Mouse (Mus musculus) cerebellum, postnatal 4 days (tissue): Measurements from ENCODE around the gene Ninj2.
"Not testable (repeated sequence)": the region's sequence is repeated elsewhere in the genome, so short reads cannot be mapped to it uniquely, and the experiment has no call there.

Experiments used
- DNase-seq, 2 experiments: peaks; one replicate each; pipeline ENCODE4 v3.0.0; 2022; ENCODE audit warnings: low spot score in 2 of 2, mixed read lengths in 1 of 2

Gene Ninj2

DNA sequence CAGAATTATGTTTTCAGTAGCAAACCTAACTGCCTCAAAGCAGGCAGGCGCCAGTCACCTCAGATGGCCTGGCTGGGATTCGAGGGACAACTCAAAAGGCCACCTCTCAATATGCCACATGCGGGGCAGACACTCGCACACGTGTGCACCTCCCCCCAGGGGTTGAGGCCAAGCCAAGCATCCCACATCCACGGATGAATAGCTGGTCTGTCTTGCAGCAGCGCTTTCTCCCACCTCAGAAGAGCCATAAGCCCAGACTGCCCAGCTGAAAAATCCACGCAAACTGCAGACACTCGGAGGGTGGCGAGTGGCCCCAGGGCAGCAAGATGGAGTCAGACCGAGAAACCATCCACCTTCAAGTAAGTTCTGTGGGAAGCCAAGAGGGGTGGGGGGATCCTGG lies at the start of gene Ninj2:
Ninj2 (plus strand) TSS at position 251 of the 400 bp plus-strand sequence.
- no peak for DNase-seq

DNA sequence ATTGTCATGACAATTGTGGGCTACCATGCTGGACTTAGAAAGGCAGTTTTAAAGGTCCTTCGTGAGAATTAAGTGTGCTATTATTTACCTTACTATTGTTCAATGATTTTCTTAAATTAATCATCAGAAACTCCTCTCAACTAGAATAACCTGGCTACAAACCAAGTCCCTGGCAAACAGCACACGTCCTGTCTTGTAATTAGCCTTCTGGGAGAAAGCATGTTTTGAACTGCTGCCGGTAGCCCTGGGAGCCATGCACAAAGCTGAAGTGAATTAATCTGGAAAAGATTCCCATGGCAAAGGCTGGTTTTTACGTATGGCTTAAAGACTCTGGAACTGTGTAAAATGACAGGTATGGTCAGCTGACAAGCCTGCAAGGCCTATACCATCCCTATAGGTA lies 47.7 kb upstream of the Ninj2 start:
- DNase-seq: no peak

DNA sequence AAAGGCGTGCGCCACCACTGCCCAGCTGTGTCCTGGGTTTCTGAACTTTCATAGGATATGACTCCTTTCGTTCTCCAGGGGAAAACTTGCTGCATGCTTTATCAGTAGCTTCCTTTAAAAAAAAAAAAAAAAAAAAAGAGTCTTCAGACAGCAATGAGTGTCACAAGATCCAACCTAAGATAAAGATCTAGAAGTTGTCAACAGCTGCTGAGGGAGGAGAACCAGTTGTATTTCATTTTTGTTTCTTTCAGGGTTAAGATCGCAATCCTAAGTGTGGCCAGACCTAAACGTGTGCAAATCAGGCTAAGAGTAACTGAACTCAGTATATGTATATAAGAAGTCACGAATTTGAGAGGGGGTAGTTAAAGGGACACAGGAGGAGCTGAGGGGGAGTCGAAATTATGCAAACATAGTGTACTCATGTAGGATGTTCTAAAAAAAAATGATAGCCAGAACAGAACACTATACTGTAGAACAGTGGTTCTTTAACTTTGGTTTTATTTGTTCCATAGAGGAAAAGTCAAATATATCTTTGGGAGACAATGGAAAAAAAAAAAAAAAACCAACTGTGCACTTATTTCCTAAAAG lies 45.4 kb upstream of the Ninj2 start:
- no peak for DNase-seq

DNA sequence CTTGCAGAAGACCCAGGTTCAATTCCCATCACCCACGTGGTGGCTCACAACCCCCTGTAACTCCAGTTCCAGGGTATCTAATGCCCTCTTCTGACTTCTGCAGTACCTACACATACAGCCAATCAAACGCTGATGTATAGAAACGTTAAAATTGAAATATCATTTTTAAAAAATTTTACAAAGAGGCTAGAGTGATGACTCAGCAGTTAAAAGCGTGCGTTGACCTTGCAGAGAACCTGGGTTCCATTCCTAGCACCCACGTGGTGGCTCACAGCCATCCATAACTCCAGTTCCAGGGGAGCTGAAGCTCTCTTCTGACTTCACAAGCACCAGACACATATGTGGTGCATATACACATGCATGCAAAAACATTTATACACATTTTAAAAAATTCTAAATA lies 38.7 kb upstream of the Ninj2 start:
- no peak for DNase-seq

DNA sequence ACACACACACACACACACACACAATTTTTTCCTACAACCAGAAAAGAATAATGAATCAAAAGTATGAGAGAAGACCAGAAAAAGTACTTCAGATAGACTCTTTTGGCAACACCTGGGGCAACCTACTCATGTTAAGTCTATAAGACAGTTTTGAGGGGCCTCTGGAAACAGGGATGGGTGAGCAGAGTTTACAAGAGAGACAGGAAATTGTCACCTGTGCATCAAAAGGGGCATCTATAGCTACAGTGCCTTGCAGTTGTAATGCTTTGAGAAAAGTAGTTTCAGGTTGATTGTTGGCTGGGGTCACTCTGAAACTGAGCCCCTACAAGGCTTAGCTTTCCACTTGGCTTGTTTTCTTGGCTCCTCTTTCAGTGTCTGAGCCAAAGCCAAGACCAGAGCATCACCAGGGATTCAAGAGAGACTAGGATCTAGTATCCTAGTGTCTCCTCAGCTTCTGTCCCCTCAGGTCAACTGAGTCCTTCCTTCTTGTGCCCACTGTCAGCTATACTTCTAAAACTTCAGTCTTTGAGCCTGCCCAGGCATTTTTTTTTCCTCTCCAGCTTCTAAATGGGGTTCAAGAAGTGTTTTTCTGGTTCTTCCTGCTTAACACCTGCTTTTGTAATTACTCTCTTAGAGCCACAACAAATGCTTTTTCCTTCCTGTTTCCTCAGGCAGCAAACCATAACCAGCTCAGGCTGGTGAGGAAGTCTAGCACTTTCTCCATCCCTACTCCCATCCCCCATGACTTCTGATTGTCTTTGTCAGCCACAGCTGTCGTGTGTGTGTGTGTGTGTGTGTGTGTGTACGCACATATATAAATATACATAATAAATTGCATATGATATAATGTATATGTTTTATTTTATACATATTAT lies 37.2 kb upstream of the Ninj2 start:
- DNase-seq: no peak

DNA sequence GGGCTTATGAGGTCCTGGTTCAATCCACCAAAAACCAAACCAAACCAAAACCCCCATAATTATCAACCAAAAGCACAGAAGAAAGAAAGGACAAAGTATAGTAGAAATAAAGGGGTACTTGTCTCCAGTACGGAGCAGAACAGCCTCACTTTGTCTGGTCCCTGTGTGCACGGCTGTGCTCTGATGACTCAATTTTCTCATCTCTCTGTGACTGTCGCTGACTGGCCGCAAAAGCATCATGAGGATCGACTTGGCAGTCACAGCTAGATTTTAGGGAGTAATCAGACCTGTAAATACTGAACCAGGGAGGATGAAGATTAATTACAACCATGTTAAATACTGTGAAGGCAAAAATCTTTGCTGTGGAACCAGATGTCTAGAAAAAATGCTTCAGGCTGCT lies 30.2 kb upstream of the Ninj2 start:
- no peak for DNase-seq

DNA sequence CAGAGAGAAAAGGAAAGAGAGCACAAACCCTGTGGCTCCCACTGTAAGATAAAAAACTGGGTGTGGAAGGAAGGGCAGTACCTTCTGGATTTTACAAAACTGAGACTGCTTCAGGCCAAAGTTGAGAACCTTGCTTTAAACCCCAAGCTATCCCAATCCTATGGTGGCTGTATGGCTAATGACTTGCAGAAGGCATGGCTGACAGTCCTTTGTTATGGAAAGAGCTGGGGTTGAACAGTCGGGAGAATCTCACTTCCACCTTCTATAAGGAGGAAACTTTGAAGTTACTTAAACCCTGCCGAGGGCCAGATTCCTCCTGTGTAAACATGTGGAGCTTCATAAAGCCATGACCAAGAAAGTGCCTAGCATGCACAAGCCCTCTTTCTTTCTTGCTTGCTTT lies 28.5 kb upstream of the Ninj2 start:
- DNase-seq: no peak

DNA sequence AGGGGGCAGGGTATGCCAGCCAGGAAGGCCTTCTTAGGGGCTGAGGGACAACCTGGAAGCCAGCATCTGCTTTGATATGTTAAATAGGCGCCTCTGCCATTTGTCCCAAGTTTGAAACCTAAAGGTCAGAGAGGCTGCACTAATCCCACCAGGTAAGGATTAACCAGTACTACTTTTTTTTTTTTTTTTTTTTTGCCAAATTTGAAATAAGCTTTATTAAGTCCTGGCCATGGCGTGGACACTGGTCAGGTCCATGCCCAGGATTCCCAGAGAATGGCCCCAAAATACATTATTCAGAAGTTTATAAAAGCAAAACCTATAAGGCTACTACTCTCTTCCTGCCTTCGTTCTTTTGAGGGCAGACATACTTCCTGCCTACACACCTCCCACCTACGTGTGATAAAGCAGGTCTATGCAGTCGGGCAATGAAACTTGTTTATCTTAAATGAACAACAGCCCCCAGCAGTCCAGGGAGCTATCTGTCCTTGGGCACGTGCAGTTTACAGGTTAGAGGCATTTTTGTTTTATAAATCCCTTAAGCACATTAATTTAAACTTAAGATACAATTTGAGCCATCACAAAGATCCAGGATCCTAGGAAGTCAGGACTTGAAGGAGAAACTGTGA lies 27.5 kb upstream of the Ninj2 start:
- no peak for DNase-seq

DNA sequence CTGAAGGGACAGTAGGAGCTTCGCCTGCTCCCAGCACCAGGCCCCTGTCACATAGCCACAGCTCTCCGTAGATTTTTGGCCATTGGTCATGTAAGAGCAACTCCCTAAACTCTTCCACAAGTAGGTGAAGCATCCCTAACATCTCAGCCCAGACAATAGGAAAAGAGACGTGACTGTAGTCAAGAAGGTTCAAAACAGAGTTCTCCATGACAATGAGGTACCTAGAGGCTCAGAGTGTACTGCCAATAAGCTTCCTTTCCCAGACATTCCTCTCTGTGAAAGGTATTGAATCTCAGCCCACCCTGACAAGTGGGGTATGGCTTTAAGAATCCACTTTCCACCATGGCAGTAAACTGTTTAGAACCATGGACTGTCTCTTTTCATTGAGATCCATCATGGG lies 23.6 kb upstream of the Ninj2 start:
- no peak for DNase-seq

DNA sequence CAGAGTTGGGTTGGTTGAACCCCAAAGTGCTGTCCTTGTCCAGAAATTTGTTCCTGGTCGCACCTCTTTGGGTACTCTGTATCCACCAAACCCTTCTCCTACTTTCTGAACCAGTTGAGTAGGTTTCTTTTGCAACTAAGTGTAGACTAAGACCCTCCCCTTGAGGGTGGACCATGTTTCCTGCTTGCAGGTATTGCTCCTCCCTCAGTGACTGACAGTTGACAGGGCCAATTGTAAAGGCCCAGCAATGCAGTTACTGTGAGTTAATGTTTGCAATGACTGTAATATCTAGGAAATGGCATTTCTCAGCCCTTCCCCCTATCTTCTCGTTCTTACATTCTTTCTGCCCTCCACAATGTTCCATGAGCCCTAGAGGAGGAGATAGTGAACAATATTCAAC lies 20.5 kb upstream of the Ninj2 start:
- no peak for DNase-seq

DNA sequence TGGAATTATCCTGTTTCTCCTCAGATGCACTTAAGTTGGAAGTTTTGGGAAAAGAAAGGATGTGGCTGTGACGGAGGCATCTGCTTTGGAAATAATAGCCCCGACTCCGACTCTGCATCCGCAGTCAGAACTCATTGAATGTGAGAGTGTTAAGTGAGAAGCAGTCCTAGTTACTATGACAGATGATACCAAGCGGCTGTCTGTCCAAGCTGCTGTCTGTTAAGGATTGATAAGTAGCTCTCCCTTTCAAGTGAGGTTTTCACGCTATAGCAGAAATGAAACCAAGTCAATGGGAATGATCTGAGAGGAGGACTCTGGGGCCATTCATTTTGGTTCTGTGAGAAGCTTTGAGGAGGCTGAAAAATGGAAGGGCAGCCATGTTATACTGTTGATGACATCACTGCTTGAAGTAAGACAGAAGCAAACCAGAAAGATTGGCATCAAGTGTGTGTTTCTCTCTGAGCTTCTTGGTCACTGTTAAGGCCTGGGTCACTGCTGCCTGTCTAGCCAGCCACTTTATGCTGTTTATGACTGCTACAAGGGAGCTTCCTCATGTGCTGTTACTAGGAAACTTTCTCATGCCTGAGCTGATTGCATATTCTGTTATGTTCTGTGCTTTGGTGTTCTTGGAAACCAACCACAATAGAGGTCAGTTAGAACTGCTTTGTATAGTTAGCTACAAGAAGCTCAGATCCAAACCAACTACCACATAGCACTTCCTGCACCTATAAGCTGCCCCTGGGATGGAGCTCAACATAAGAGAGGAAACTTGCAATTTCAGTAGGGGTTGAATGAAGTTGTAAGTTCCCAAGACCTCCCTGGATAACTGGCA lies 16.3 kb upstream of the Ninj2 start:
- DNase-seq: no peak

DNA sequence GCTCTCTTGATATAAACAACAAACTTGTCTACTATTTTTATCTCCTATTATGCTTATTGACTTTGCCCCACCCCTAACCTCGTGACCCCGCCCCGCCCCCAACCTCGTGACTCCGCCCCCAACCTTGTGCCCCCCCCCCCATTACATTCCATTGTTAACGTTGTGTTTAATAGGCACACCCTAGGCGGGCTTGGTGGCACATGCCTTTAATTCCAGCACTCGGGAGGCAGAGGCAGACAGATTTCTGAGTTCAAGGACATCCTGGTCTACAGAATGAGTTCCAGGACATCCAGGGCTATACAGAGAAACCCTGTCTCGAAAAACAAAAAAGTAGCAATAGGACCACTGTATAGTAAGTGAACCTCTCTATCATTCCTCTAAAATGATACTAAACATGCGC lies 13.6 kb upstream of the Ninj2 start:
- DNase-seq: no peak

DNA sequence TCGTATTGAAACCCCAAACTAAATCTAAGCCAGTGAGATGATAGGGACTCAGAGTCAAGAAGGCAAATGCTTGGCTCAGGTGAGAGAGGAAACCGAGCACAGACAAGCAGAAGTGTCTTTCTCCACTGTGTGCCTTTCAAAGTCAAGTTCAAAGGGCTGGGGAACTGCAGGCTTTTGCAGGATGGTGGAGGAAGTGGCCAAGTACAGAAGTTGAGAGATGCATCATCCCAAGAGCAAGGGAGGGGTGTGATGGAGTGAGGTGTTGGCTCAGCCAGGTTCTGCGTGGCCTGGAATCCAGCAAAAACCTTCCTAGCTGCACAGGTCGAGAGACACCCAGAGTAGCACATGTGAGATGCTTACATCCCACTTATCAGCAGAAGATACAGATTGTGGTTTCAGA lies 11.6 kb upstream of the Ninj2 start:
- no peak for DNase-seq

DNA sequence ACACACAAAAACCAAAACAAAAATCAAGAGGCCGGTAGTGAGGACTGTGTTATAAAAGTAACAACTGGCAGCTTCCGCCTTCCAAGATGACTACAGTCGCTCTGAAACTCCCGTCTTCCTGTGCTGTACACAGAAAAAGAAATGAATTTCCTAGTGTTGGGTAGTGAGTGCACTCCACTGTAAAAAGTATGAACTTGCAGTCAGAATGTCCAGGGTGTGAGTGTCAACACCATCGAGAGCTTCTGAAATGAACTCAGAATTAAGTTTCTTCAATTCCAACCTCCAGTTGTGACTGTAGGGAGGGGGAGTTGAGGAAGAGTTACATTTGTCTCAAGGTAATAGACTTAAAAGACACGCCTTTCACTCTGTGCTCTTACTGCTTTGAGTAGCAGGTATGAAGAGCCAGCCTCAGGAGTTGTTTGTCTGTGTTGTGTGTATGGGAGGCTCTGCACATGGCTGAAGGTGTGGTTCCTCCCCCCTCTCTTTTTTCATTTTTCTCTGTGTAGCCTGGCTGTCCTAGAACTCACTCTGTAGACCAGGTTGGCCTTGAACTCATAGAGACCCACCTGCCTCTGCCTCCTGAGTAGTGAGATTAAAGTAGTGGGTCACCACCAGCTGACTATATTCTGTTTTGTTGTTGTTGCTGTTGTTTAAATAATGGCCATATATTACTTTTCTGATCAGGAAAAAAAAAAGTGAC lies 10.7 kb upstream of the Ninj2 start:
- no peak for DNase-seq

DNA sequence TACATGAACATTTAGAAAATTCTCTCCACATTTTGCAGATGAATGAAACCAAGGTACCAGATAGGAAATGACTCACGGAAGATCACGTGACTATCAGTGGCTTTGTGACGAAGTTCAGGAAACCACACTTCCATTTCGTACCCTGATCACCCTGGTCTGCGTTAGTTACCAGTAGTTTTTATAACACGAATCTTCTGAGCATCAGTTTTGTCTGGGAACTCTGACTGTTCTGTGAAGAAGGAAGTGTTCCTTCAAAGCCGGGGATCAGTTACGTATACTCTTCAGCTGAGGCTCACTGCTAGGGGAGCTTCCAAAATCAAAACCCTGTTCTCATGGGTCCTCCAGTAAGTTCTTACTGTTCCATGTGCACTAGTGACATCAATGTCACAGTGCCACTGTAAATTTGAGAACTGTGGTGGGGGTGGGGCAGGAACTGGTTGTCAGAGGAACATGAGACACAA lies 10.2 kb upstream of the Ninj2 start:
- DNase-seq: no peak

DNA sequence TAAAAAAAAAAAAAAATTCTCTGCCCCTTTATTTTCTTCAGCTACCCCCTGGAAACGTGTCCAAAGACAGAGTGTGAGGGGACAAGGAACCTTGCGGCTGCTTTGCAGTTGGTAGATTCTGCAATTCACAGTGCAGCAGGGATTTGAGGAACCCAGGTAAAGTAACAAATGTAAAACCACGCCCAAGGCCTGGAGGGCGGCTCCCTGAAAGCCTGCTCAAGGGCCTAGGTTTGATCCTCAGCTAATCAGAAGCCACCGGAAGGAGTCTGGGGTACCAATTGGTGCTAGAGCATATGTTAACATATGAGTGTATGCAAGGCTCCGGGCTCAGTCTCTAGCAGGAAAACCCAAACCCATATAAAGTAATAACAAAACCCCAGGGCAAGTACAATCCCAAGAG lies 9.7 kb upstream of the Ninj2 start:
- DNase-seq: no peak

DNA sequence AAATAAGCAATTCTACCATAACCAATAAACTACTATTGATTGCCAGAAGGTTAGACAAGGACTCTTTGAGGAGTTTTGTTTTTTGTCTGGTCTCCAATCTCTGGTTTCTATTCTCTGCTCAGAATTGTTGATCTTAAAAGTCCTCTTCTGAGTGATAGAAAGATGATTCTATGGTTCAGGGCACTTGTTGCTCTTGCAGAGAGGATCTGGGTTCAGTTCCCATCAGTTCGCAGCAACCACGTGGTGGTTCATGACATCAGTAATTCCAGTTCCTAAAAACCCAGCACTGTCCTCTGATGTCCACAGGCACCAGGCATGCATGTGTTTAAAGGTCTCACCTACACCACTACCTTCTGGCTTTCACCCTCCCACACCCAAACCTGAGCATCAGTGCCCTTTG lies 8.2 kb upstream of the Ninj2 start:
- no peak for DNase-seq

DNA sequence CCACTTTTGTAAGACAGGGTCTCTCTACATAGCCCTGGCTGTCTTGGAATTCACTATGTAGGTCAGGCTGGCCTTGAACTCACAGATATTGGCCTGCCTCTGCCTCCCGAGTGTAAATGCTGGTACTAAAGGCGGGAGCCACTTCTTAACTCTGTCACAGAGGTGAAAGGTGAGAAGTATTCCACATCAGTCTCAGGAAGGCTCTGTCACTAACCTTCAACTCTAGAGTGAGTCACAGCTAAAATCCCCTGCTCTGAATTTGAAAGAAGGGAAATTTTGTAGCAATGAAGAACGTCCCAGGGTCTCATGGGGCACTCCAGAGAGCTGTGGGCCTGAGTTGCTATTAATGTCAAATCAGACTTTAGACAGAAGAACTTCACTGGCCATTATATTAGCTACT lies 7.3 kb upstream of the Ninj2 start:
- DNase-seq: no peak

DNA sequence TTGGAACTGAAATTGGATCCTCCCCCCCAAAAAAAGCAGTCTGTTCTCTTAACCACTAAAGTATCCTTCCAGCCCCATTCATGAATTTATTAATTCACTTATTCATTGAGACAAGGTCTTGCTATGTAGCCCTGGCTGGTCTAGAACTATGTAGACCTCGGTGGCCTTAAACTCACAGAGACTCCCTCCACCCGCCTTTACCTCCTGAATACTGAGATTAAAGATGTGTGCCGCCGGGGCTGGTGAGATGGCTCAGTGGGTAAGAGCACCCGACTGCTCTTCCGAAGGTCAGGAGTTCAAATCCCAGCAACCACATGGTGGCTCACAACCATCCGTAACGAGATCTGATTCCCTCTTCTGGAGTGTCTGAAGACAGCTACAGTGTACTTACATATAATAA lies 6.1 kb upstream of the Ninj2 start:
- DNase-seq: not testable (repeated sequence)

DNA sequence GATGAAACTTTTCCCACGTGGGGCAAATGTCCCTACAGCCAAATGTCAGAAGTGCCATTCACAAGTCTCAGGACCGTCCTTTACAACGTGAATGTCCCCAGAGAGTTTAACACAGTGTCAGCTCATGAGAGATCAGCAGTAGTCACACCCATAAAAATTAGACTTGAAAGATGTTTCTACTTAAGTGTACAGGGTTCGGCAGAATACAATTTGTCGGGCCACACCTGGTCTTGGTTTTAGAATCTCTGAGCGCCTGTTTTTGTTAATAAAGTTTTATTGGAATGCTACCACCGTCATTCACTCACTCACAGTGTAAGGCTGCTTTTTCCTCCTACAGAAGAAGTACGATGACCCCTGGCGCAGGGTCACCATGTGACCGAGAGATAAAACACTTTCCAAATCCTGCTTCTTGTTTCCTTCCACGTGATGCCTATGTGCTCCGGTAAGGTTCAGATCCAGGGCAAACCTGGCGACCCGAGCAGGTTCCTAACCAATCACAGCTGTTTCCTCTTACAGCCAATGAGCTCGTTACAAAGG lies 2.4 kb upstream of the Ninj2 start:
- DNase-seq: no peak

DNA sequence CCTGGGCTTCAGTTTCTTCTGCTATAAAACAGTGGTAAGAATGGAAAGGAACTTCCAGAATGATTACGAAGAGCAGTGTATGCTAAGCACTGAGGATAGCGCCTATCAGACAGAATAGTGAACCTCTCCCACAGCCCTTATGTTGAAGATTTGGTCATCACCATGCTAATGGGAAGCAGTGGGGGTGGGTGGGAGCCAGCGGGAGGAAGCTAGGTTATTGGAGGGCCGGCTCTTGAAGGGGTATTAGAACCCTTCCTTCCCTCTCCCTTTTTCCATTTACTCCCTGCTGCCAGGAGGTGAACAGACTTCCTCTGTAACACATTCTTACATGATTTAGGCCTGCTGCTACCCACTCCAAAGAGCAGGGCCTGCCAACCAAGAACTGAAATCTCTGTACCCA lies 1.2 kb upstream of the Ninj2 start:
- DNase-seq: no peak
